Mouse (Mus musculus): Measurements from ENCODE around the gene Pbld1. TPM values are rescaled to one million over a fixed set of nuclear protein-coding genes. Genes with fewer than 3 reads are reported as not detected.

Pbld1 gene
- polyA plus RNA-seq, 1 experiment from 2014 or later: 1.2 TPM

- no peak for ATAC-seq (ENCODE audit: low FRiP score, low read depth)
These were observed 34.4 kb upstream of the Pbld1 start for GRCm38 (mm10) chr10:63025491-63026011.

GRCm38 (mm10) chr10:63026156-63026794, 33.7 kb upstream of the Pbld1 start:
- H3K4me2 ChIP-seq (replicated peaks): peak overlapping the region; percentile 43
- 8% methylated on average over 8 of the region's 8 CpGs for WGBS
- H3K9ac ChIP-seq: peak overlapping the region; percentile 26
- H3K9me3 ChIP-seq: no peaks in the 10 kb centered on the region
- H3K27me3 ChIP-seq (replicated peaks): no peaks in the 10 kb centered on the region
- H3K4me3 ChIP-seq: no peak overlapping the region
- ATAC-seq (ENCODE audit: low FRiP score, low read depth): peak; percentile 5; the same call in 1 of the 2 replicates
- H3K36me3 ChIP-seq: no peaks in the 10 kb centered on the region
- peak overlapping the region; percentile 82 for H3K27ac ChIP-seq
- H3K4me1 ChIP-seq: peaks cover 37% of the 10 kb centered on the region

More at GRCm38 (mm10) chr10:63025491-63026011, 34.4 kb upstream of the Pbld1 start:
- H3K4me2 ChIP-seq (replicated peaks): peak overlapping the region; percentile 76
- whole genome bisulfite sequencing: 16% methylated on average over 6 of the region's 6 CpGs
- H3K27me3 ChIP-seq (replicated peaks): no peaks in the 10 kb centered on the region
- H3K9me3 ChIP-seq: no peaks in the 10 kb centered on the region
- peak overlapping the region; percentile 99 for H3K27ac ChIP-seq
- no peaks in the 10 kb centered on the region for H3K36me3 ChIP-seq
- peaks cover 43% of the 10 kb centered on the region for H3K4me1 ChIP-seq
- H3K4me3 ChIP-seq: peak overlapping the region; percentile 9; the same call in 1 of the 2 replicates
- H3K9ac ChIP-seq: 0 out of 2 replicates have a peak overlapping the region, but pooled peaks have one; percentile 7

GRCm38 (mm10) chr10:63026795-63027160, 33.2 kb upstream of the Pbld1 start:
- Histone ChIP-seq H3K9me3 (no peaks in the 10 kb centered on the region), H3K4me3 (no peak overlapping the region), H3K27ac (peak overlapping the region; percentile 82), H3K4me1 (peaks cover 33% of the 10 kb centered on the region), H3K27me3 (replicated peaks) (no peaks in the 10 kb centered on the region), H3K36me3 (no peaks in the 10 kb centered on the region), H3K4me2 (replicated peaks) (peak overlapping the region; percentile 43), H3K9ac (0 out of 2 replicates have a peak overlapping the region, but pooled peaks have one; percentile 26)
- no peak for ATAC-seq (ENCODE audit: low FRiP score, low read depth)
- 51% methylated on average over 6 of the region's 6 CpGs for WGBS

- no peak overlapping the region for H3K9ac ChIP-seq
- H3K27me3 ChIP-seq (replicated peaks): no peaks in the 10 kb centered on the region
- no peak for ATAC-seq (ENCODE audit: low FRiP score, low read depth)
These were observed 32.4 kb upstream of the Pbld1 start for GRCm38 (mm10) chr10:63027376-63028161.

GRCm38 (mm10) chr10:63028396-63028795, 31.6 kb upstream of the Pbld1 start:
- Histone ChIP-seq H3K9ac (no peak overlapping the region), H3K27me3 (replicated peaks) (no peaks in the 10 kb centered on the region), H3K36me3 (no peaks in the 10 kb centered on the region), H3K4me3 (no peak overlapping the region), H3K4me2 (replicated peaks) (no peak overlapping the region), H3K27ac (0 out of 2 replicates have a peak overlapping the region, but pooled peaks have one; percentile 2), H3K4me1 (peaks cover 30% of the 10 kb centered on the region), H3K9me3 (no peaks in the 10 kb centered on the region)
- ATAC-seq (ENCODE audit: low FRiP score, low read depth): no peak
- WGBS: 60% methylated on average over 4 of the region's 4 CpGs

More at GRCm38 (mm10) chr10:63027376-63028161, 32.4 kb upstream of the Pbld1 start:
- peaks cover 30% of the 10 kb centered on the region for H3K4me1 ChIP-seq
- 88% methylated on average over 10 of the region's 10 CpGs for WGBS
- no peak overlapping the region for H3K4me3 ChIP-seq
- H3K4me2 ChIP-seq (replicated peaks): 0 out of 2 replicates have a peak overlapping the region, but pooled peaks have one; percentile 43
- no peaks in the 10 kb centered on the region for H3K9me3 ChIP-seq
- H3K36me3 ChIP-seq: no peaks in the 10 kb centered on the region
- H3K27ac ChIP-seq: peak overlapping the region; percentile 82; the same call in 1 of the 2 replicates

GRCm38 (mm10) chr10:63032267-63032666, 27.7 kb upstream of the Pbld1 start:
- Histone ChIP-seq H3K27ac (no peak overlapping the region), H3K9ac (no peak overlapping the region), H3K36me3 (no peaks in the 10 kb centered on the region), H3K4me2 (replicated peaks) (no peak overlapping the region), H3K4me3 (no peak overlapping the region), H3K9me3 (no peaks in the 10 kb centered on the region), H3K4me1 (peaks cover 9% of the 10 kb centered on the region; the same call in 1 of the 2 replicates), H3K27me3 (replicated peaks) (no peaks in the 10 kb centered on the region)
- ATAC-seq (ENCODE audit: low FRiP score, low read depth): no peak
- WGBS: 84% methylated on average over 3 of the region's 3 CpGs

GRCm38 (mm10) chr10:63032956-63033355, 27.0 kb upstream of the Pbld1 start:
- Histone ChIP-seq H3K27me3 (replicated peaks) (no peaks in the 10 kb centered on the region), H3K4me1 (0 out of 2 replicates have a peak, but pooled peaks cover 9% of the 10 kb centered on the region), H3K9ac (no peak overlapping the region), H3K36me3 (no peaks in the 10 kb centered on the region), H3K9me3 (no peaks in the 10 kb centered on the region), H3K4me3 (no peak overlapping the region), H3K27ac (no peak overlapping the region), H3K4me2 (replicated peaks) (no peak overlapping the region)
- 68% methylated on average over 3 of the region's 3 CpGs for WGBS
- no peak for ATAC-seq (ENCODE audit: low FRiP score, low read depth)

GRCm38 (mm10) chr10:63038571-63039320, 21.2 kb upstream of the Pbld1 start:
- H3K27me3 ChIP-seq (replicated peaks): no peaks in the 10 kb centered on the region
- no peak overlapping the region for H3K9ac ChIP-seq
- no peak overlapping the region for H3K4me2 ChIP-seq (replicated peaks)
- ATAC-seq (ENCODE audit: low FRiP score, low read depth): no peak
- H3K4me1 ChIP-seq: no peaks in the 10 kb centered on the region
- no peak overlapping the region for H3K27ac ChIP-seq
- no peak overlapping the region for H3K4me3 ChIP-seq
- 68% methylated on average over 14 of the region's 14 CpGs for whole genome bisulfite sequencing
- no peaks in the 10 kb centered on the region for H3K36me3 ChIP-seq
- no peaks in the 10 kb centered on the region for H3K9me3 ChIP-seq

GRCm38 (mm10) chr10:63039867-63040628, 19.9 kb upstream of the Pbld1 start:
- Histone ChIP-seq H3K9ac (no peak overlapping the region), H3K4me1 (no peaks in the 10 kb centered on the region), H3K27me3 (replicated peaks) (no peaks in the 10 kb centered on the region), H3K4me2 (replicated peaks) (no peak overlapping the region), H3K4me3 (no peak overlapping the region), H3K27ac (no peak overlapping the region), H3K36me3 (no peaks in the 10 kb centered on the region), H3K9me3 (no peaks in the 10 kb centered on the region)
- ATAC-seq (ENCODE audit: low FRiP score, low read depth): no peak
- 86% methylated on average over 5 of the region's 5 CpGs for WGBS

- Histone ChIP-seq H3K4me1 (no peaks in the 10 kb centered on the region), H3K9me3 (no peaks in the 10 kb centered on the region), H3K9ac (no peak overlapping the region), H3K27ac (no peak overlapping the region), H3K4me2 (replicated peaks) (no peak overlapping the region), H3K36me3 (no peaks in the 10 kb centered on the region), H3K4me3 (no peak overlapping the region), H3K27me3 (replicated peaks) (no peaks in the 10 kb centered on the region)
- no peak for ATAC-seq (ENCODE audit: low FRiP score, low read depth)
- WGBS: 75% methylated on average over 3 of the region's 3 CpGs
These were observed 16.8 kb upstream of the Pbld1 start for GRCm38 (mm10) chr10:63043154-63043553.

- H3K27me3 ChIP-seq (replicated peaks): no peaks in the 10 kb centered on the region
- H3K4me1 ChIP-seq: no peaks in the 10 kb centered on the region
- ATAC-seq (ENCODE audit: low FRiP score, low read depth): no peak
- no peak overlapping the region for H3K9ac ChIP-seq
- H3K4me2 ChIP-seq (replicated peaks): no peak overlapping the region
- H3K36me3 ChIP-seq: no peaks in the 10 kb centered on the region
- no peaks in the 10 kb centered on the region for H3K9me3 ChIP-seq
- no peak overlapping the region for H3K4me3 ChIP-seq
- H3K27ac ChIP-seq: no peak overlapping the region
- 93% methylated on average over 8 of the region's 8 CpGs for whole genome bisulfite sequencing
These were observed 12.2 kb upstream of the Pbld1 start for GRCm38 (mm10) chr10:63047751-63048150.

Data from neural tube, embryonic 12.5 days (tissue).